Mouse (Mus musculus): ENCODE results near the gene Izumo1r. TPM values are rescaled to one million over a fixed set of nuclear protein-coding genes. Genes with fewer than 3 reads are reported as not detected.
A peak's percentile ranks its signal among the peaks of the same experiment; 100 is the strongest.

Izumo1r gene
- total and polyA plus RNA-seq, 3 experiments = not detected

DNA sequence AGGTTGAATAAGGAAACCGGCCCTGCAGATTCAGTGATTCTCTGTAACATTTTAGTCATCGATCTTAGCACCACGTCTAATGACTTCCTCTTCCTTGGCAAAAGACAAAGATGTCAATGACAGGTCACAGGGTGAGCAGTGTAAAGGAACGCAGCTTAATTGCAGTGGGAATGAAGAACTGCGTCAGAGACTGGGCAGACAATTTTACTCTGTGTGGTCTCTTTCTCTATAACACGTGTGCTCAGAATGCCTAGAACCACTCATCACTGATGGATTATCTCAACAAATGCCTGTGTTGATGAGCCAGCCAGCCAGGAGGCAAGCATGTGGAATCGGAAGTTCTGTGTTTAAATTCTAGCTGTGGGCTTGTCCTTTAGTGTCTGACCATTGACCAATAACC is 28.2 kb upstream of the Izumo1r start:
- DNase-seq (ENCODE audit: extremely low read depth) = no peak
- no peak overlapping the region for H3K27ac ChIP-seq (ENCODE audit: insufficient read depth, low read depth)
- H3K4me3 ChIP-seq (replicated peaks in 1 of 3; ENCODE audit: low read depth in 2 of 3, low read length in 2 of 3, poor library complexity in 1 of 3) = no peak overlapping the region
- H3K4me2 ChIP-seq (ENCODE audit: insufficient read depth, low read depth, poor library complexity, severe bottlenecking) = no peak overlapping the region
- H3K79me2 ChIP-seq (replicated peaks; ENCODE audit: control insufficient read depth, extremely low read depth, insufficient read depth, poor library complexity, severe bottlenecking) = no peaks in the 10 kb centered on the region
- TF ChIP-seq MXI1 (IDR thresholded peaks at IDR 0.05; ENCODE audit: low read depth, low read length) (no peak), CTCF (conservative IDR thresholded peaks at IDR 0.05 in 1 of 2, IDR thresholded peaks at IDR 0.05 in 1 of 2; ENCODE audit: low read depth in 2 of 2, low read length in 2 of 2) (no peak), MAX (IDR thresholded peaks at IDR 0.05; ENCODE audit: low read length) (no peak), ELF1 (IDR thresholded peaks at IDR 0.05; ENCODE audit: low read depth, low read length) (no peak), UBTF (IDR thresholded peaks at IDR 0.05; ENCODE audit: low read depth, low read length) (no peak), POLR2AphosphoS2 (IDR thresholded peaks at IDR 0.05; ENCODE audit: low read depth, low read length) (no peak), SIN3A (IDR thresholded peaks at IDR 0.05; ENCODE audit: low read length) (no peak), ZKSCAN1 (IDR thresholded peaks at IDR 0.05; ENCODE audit: borderline replicate concordance, low read depth, low read length) (no peak), PAX5 (IDR thresholded peaks at IDR 0.05; ENCODE audit: low read length) (no peak), MAFK (IDR thresholded peaks at IDR 0.05; ENCODE audit: insufficient replicate concordance, low read length) (no peak)
- H3K9ac ChIP-seq (ENCODE audit: insufficient read depth, low read depth) = no peak overlapping the region
- no peaks in the 10 kb centered on the region for H3K36me3 ChIP-seq (replicated peaks in 1 of 2; ENCODE audit: control insufficient read depth in 1 of 2, insufficient read depth in 1 of 2, low read length in 1 of 2)
- no peaks in the 10 kb centered on the region for H3K9me3 ChIP-seq (replicated peaks; ENCODE audit: low read length)
- peaks cover 3 to 13% of the 10 kb centered on the region in 2 experiments; a peak in 3 of 4 replicates for H3K4me1 ChIP-seq (ENCODE audit: control insufficient read depth in 1 of 2, insufficient read depth in 2 of 2)
- in situ Hi-C loops (cut with MboI; ENCODE audit: low pct_ligation_motif_present, low pct_unique_long_range_greater_than_20kb, low sequenced_read_pairs) = no loop called here
- no peaks in the 10 kb centered on the region for H3K27me3 ChIP-seq (replicated peaks)
- dilution Hi-C loops (cut with MboI; ENCODE audit: extremely low pct_ligation_motif_present, extremely low pct_unique_long_range_greater_than_20kb, low sequenced_read_pairs) = no loop called here

DNA sequence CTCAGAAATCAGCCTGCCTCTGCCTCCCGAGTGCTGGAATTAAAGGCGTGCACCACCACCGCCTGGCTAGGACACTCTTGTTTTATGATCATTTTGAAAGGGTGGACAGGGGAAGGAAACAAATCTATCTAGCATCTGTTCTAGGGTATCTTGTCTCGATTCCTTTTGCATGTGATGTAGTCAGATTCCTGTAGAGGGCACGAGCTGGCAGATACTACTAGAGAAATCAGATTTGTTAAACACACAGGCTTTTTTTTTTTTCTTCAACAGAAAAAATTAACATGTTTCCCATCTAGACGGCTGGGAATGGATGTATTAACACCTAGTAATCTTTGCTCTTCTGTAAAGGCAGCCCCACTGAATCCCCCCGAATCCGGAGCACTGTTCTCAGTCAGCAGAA is 27.5 kb upstream of the Izumo1r start:
- H3K9me3 ChIP-seq (replicated peaks; ENCODE audit: low read length) = no peaks in the 10 kb centered on the region
- H3K9ac ChIP-seq (ENCODE audit: insufficient read depth, low read depth) = no peak overlapping the region
- in situ Hi-C loops (cut with MboI; ENCODE audit: low pct_ligation_motif_present, low pct_unique_long_range_greater_than_20kb, low sequenced_read_pairs) (no loop called here), dilution Hi-C loops (cut with MboI; ENCODE audit: extremely low pct_ligation_motif_present, extremely low pct_unique_long_range_greater_than_20kb, low sequenced_read_pairs) (no loop called here)
- TF ChIP-seq UBTF (IDR thresholded peaks at IDR 0.05; ENCODE audit: low read depth, low read length) = no peak
- TF ChIP-seq RCOR1 (conservative IDR thresholded peaks at IDR 0.05; ENCODE audit: low read depth, low read length) = no peak
- TF ChIP-seq RAD21 (IDR thresholded peaks at IDR 0.05; ENCODE audit: low read depth, low read length) = no peak
- H3K27me3 ChIP-seq (replicated peaks) = no peaks in the 10 kb centered on the region
- no peak overlapping the region for H3K27ac ChIP-seq (ENCODE audit: insufficient read depth, low read depth)
- no peaks in the 10 kb centered on the region for H3K36me3 ChIP-seq (replicated peaks in 1 of 2; ENCODE audit: control insufficient read depth in 1 of 2, insufficient read depth in 1 of 2, low read length in 1 of 2)
- no peaks in the 10 kb centered on the region for H3K79me2 ChIP-seq (replicated peaks; ENCODE audit: control insufficient read depth, extremely low read depth, insufficient read depth, poor library complexity, severe bottlenecking)
- peaks cover 5 to 20% of the 10 kb centered on the region in 2 experiments; a peak in 3 of 4 replicates for H3K4me1 ChIP-seq (ENCODE audit: control insufficient read depth in 1 of 2, insufficient read depth in 2 of 2)
- DNase-seq (ENCODE audit: extremely low read depth) = no peak
- H3K4me3 ChIP-seq (replicated peaks in 1 of 3; ENCODE audit: low read depth in 2 of 3, low read length in 2 of 3, poor library complexity in 1 of 3) = no peak overlapping the region
- no peak overlapping the region for H3K4me2 ChIP-seq (ENCODE audit: insufficient read depth, low read depth, poor library complexity, severe bottlenecking)

DNA sequence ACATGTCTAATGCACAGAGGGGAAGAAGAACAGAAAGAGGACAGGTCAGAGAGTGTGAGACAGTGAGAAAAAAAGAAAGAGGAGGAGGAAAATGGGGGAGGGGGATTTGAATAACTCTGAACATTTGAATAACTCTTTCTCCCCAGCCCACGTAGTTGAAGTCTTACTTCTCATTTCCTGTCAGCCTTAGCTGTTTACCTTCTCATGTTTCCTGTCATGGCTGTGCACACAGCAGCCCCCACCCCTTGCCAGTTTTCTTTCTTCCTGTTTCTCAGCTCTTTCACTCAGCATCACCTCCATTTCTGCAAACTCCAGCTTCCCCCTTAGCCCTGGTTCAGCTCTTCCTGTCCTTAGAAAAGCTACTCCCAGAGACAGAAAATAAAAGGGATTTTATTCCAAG is 22.8 kb upstream of the Izumo1r start:
- in situ Hi-C loops (cut with MboI; ENCODE audit: low pct_ligation_motif_present, low pct_unique_long_range_greater_than_20kb, low sequenced_read_pairs) (no loop called here), dilution Hi-C loops (cut with MboI; ENCODE audit: extremely low pct_ligation_motif_present, extremely low pct_unique_long_range_greater_than_20kb, low sequenced_read_pairs) (no loop called here)
- H3K4me3 ChIP-seq (replicated peaks in 1 of 3; ENCODE audit: low read depth in 2 of 3, low read length in 2 of 3, poor library complexity in 1 of 3) = no peak overlapping the region
- H3K27me3 ChIP-seq (replicated peaks) = no peaks in the 10 kb centered on the region
- no peak overlapping the region for H3K9ac ChIP-seq (ENCODE audit: insufficient read depth, low read depth)
- H3K79me2 ChIP-seq (replicated peaks; ENCODE audit: control insufficient read depth, extremely low read depth, insufficient read depth, poor library complexity, severe bottlenecking) = no peaks in the 10 kb centered on the region
- no peaks in the 10 kb centered on the region for H3K36me3 ChIP-seq (replicated peaks in 1 of 2; ENCODE audit: control insufficient read depth in 1 of 2, insufficient read depth in 1 of 2, low read length in 1 of 2)
- H3K4me2 ChIP-seq (ENCODE audit: insufficient read depth, low read depth, poor library complexity, severe bottlenecking) = no peak overlapping the region
- peak; percentile 85 for DNase-seq (ENCODE audit: extremely low read depth)
- H3K27ac ChIP-seq (ENCODE audit: insufficient read depth, low read depth) = no peak overlapping the region
- H3K4me1 ChIP-seq (ENCODE audit: control insufficient read depth in 1 of 2, insufficient read depth in 2 of 2) = peaks cover 17 to 45% of the 10 kb centered on the region in 2 experiments
- H3K9me3 ChIP-seq (replicated peaks; ENCODE audit: low read length) = no peaks in the 10 kb centered on the region
- TF ChIP-seq EP300 (IDR thresholded peaks at IDR 0.05; ENCODE audit: low read length) (peak; percentile 43; the same call in 1 of the 2 replicates), RCOR1 (conservative IDR thresholded peaks at IDR 0.05; ENCODE audit: low read depth, low read length) (no peak), IRF4 (IDR thresholded peaks at IDR 0.05; ENCODE audit: low read depth, low read length) (0 out of 2 replicates have a peak, but pooled peaks have one; percentile 54), ETS1 (conservative IDR thresholded peaks at IDR 0.05; ENCODE audit: low read depth, low read length) (peak; percentile 47; the same call in 1 of the 2 replicates), MXI1 (IDR thresholded peaks at IDR 0.05; ENCODE audit: low read depth, low read length) (peak; percentile 87), HCFC1 (IDR thresholded peaks at IDR 0.05; ENCODE audit: low read depth, low read length) (peak; percentile 54), ZNF384 (IDR thresholded peaks at IDR 0.05; ENCODE audit: low read depth, low read length) (peak; percentile 42; the same call in 1 of the 2 replicates), MYC (IDR thresholded peaks at IDR 0.05; ENCODE audit: low read depth, low read length) (0 out of 2 replicates have a peak, but pooled peaks have one; percentile 12), BHLHE40 (IDR thresholded peaks at IDR 0.05; ENCODE audit: low read depth, low read length) (0 out of 2 replicates have a peak, but pooled peaks have one; percentile 39), ELF1 (IDR thresholded peaks at IDR 0.05; ENCODE audit: low read depth, low read length) (peak; percentile 77), MAZ (IDR thresholded peaks at IDR 0.05; ENCODE audit: low read depth, low read length) (peak; percentile 80; the same call in 1 of the 2 replicates), PAX5 (IDR thresholded peaks at IDR 0.05; ENCODE audit: low read length) (no peak), POLR2AphosphoS2 (IDR thresholded peaks at IDR 0.05; ENCODE audit: low read depth, low read length) (no peak), MAX (IDR thresholded peaks at IDR 0.05; ENCODE audit: low read length) (no peak)
